Mouse (Mus musculus): ENCODE data around the gene Gm15319. TPM values are rescaled to one million over a fixed set of nuclear protein-coding genes. Genes with fewer than 3 reads are reported as not detected.
A peak's percentile ranks its signal among the peaks of the same experiment; 100 is the strongest.
"Not testable (repeated sequence)": the region's sequence is repeated elsewhere in the genome, so short reads cannot be mapped to it uniquely, and the experiment has no call there.

Gm15319 gene
- total RNA-seq, 4 experiments from 2014 or later: 0.56 TPM; not detected in 3

DNA sequence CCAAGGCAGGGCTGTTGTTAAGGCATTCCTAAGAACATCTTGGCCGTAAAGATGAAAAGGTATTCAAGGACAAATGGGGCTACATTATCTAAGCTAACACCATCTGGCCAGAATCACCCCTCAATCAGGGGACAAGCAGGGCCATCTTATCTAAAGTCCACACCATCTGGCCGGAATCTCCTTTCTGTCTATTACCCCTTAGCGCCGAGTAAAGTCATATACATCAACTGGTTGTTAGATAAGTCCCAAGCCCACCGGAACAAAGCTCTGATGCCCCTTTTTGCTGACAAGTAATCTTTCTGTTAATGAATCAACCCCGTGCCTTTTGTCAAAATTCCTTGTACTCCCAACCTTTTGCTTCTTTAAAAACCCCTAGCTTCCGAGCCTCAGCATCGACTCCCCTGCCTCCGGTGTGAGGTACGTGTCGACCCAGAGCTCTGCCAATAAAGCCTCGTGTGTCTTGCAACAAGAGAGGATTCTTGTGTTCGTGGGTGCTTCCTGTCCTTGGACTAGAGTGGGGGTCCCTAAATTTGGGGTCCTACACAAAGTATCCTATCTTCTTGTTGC, 65.0 kb downstream of the Gm15319 start:
- not testable (repeated sequence) for DNase-seq (ENCODE audit: low spot score)

DNA sequence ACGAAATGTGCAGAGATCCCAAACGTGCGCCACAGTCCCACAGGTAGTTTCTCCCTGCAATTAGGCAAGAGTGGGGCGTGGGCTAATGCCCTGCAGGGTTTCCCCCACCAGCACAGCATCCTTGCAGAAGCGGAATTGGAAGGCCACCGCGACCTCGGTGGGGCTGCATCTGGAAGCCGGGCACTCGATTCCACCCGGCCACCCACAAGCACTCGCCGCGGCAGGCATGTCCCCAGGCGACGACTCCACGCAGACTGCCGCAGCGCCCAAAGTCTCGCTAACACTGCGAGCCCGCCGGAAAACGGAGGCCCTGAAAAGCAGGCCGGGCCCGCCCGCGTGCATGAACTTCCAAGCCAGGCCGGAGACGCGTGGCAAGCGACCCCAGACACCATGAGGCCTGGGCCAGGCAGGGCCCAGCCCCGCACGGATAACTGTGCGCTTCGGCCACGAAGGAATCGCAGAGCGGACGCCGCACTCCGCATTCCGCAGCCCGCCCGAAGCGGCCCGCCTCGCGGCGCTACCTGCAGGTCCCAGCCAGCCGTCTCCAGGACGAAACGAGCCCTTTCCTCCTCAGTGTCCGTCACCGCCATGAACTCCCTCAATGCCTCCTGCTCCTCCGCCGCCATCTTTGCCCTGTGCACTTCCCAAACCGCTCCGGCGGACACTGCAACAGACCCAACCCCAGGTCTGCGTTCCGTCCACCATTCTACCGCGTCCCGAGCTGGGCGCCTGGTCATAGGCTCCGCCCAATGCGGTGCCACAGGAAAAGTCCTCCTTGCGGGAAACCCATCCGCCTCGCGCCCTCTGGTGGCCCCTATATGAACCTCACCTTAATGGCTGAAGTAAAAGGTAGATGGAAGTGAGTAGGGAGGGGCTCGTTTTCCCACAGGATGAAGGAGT, 66.0 kb downstream of the Gm15319 start:
- peak; percentile 82 for DNase-seq (ENCODE audit: low spot score)

GRCm38 (mm10) chr8:20295881-20296280, 67.1 kb downstream of the Gm15319 start:
- not testable (repeated sequence) for DNase-seq (ENCODE audit: low spot score)

DNA sequence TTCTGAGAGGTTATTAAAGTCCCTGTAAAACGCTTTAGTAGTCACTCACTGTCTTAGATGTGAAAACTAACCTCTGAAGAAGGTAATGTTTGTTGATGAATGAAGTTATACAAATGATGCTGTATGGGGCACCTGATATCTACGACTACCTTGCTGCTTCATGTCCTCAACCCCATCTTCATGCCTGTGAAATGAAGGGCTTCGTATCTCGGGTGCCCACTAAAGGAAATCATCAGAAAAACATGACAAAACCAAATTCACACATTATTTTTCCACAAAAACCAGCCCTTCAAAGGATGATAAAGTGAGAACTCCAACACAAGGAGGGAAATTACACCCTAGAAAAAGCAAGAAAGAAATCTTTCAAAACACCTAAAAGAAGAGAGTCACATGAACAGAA, 68.2 kb downstream of the Gm15319 start:
- not testable (repeated sequence) for DNase-seq (ENCODE audit: low spot score)

DNA sequence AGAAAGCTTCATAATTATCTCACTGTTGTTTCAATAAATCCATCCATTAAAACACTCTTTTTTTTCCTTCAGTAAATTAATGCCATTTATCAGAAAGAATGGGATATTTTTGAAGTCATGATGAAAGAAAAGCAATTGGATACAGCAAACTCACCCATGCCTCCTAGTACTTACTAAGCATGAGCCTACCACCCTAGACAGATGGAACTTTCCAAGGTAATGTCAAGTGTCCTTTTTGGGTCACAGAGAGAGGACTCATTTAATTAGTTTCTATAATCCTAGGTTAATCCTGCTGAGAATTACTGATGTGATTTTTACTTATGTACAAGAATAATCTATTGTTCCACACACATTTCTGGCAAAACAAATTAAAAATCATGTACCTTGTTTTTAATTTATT, 69.0 kb downstream of the Gm15319 start:
- DNase-seq (ENCODE audit: low spot score): not testable (repeated sequence)

GRCm38 (mm10) chr8:20290015-20290414, 73.0 kb downstream of the Gm15319 start:
- not testable (repeated sequence) for DNase-seq (ENCODE audit: low spot score)

- DNase-seq (ENCODE audit: low spot score): not testable (repeated sequence)
Observed at GRCm38 (mm10) chr8:20288878-20289277, 74.1 kb downstream of the Gm15319 start.

- not testable (repeated sequence) for DNase-seq (ENCODE audit: low spot score)
Observed at GRCm38 (mm10) chr8:20287706-20288105, 75.3 kb downstream of the Gm15319 start.

All from heart, adult 8-10 months (tissue).